Mouse (Mus musculus) midbrain, embryonic 14.5 days (tissue): ENCODE measurements at regions not wholly inside any gene's neighbourhood (a gene's known extent, or its start where the extent isn't known, plus 50 kb on each side); places are given as distances from the start of the nearest gene placed in this dataset.
A peak's percentile ranks its signal among the peaks of the same experiment; 100 is the strongest.

Experiments
- ATAC-seq: fragments of 200-750 bp; cut with Nextera tagmentation; 2 replicates; pipeline ENCODE4 v1.8.0; 2017; ENCODE audit warnings: moderate number of reproducible peaks, moderate library complexity; ENCODE audit not compliant: low FRiP score, low TSS enrichment
- DNase-seq: peaks from one replicate; pipeline ENCODE4 v3.0.0-alpha.2; 2015
- H3K27ac ChIP-seq: fragments of 300-500 bp; sonication (generic); replicated peaks from 2 replicates; pipeline ENCODE4 v1.5.1; 2014; ENCODE audit warnings: mild to moderate bottlenecking, low read depth, low read length, moderate library complexity
- H3K27me3 ChIP-seq: fragments of 300-500 bp; sonication (generic); 2 replicates; pipeline ENCODE4 v1.6.1; 2014; ENCODE audit warnings: low read length, control low read depth, mixed read lengths; ENCODE audit not compliant: control insufficient read depth, insufficient read depth
- H3K36me3 ChIP-seq: fragments of 300-500 bp; sonication (generic); 2 replicates; pipeline ENCODE4 v1.6.1; 2014; ENCODE audit warnings: low read length, control low read depth; ENCODE audit not compliant: control insufficient read depth, insufficient read depth
- H3K4me1 ChIP-seq: fragments of 300-500 bp; sonication (generic); 2 replicates; pipeline ENCODE4 v1.6.1; 2014; ENCODE audit warnings: mild to moderate bottlenecking, antibody characterized with exemption, low read length, control low read depth; ENCODE audit not compliant: control insufficient read depth, insufficient read depth
- H3K4me2 ChIP-seq: fragments of 300-500 bp; sonication (generic); 2 replicates; pipeline ENCODE4 v1.6.1; 2014; ENCODE audit warnings: mild to moderate bottlenecking, low read length, moderate library complexity
- H3K4me3 ChIP-seq: fragments of 300-500 bp; sonication (generic); replicated peaks from 2 replicates; pipeline ENCODE4 v1.5.1; 2014; ENCODE audit warnings: low read depth, low read length
- H3K9ac ChIP-seq: fragments of 300-500 bp; sonication (generic); replicated peaks from 2 replicates; pipeline ENCODE4 v1.6.1; 2014; ENCODE audit warnings: mild to moderate bottlenecking, low read length, moderate library complexity
- H3K9me3 ChIP-seq: fragments of 300-500 bp; sonication (generic); 2 replicates; pipeline ENCODE4 v1.6.1; 2016; ENCODE audit warnings: low read length, control low read depth, mixed read lengths; ENCODE audit not compliant: control insufficient read depth
- WGBS: fragments of 180-500 bp; shearing (Covaris S2); extraction: QIAGEN DNeasy Blood & Tissue Kit; methylation state at CpG from one replicate; pipeline ENCODE4 v1.1.7; 2014; 5-methylcytosine and 5-hydroxymethylcytosine counted together

GRCm38 (mm10) chr10:120589659-120590058 is 113.4 kb upstream of the Hmga2 start:
- no peaks in the 10 kb centered on the region for H3K4me1 ChIP-seq
- H3K36me3 ChIP-seq: no peaks in the 10 kb centered on the region
- DNase-seq (no peak), ATAC-seq (no peak)
- H3K9me3 ChIP-seq: no peaks in the 10 kb centered on the region
- no peak overlapping the region for H3K4me3 ChIP-seq
- no peak overlapping the region for H3K27ac ChIP-seq
- H3K27me3 ChIP-seq: no peaks in the 10 kb centered on the region
- H3K4me2 ChIP-seq: no peak overlapping the region
- H3K9ac ChIP-seq: no peak overlapping the region
- WGBS: 88% methylated on average over 2 of the region's 2 CpGs

GRCm38 (mm10) chr10:120587854-120588633 is 111.8 kb upstream of the Hmga2 start:
- no peak for ATAC-seq
- Histone ChIP-seq H3K4me1 (no peaks in the 10 kb centered on the region), H3K4me3 (no peak overlapping the region), H3K4me2 (no peak overlapping the region), H3K27me3 (no peaks in the 10 kb centered on the region), H3K36me3 (no peaks in the 10 kb centered on the region), H3K27ac (no peak overlapping the region), H3K9me3 (no peaks in the 10 kb centered on the region), H3K9ac (no peak overlapping the region)
- DNase-seq: no peak
- WGBS: 89% methylated on average over 8 of the region's 8 CpGs

DNA sequence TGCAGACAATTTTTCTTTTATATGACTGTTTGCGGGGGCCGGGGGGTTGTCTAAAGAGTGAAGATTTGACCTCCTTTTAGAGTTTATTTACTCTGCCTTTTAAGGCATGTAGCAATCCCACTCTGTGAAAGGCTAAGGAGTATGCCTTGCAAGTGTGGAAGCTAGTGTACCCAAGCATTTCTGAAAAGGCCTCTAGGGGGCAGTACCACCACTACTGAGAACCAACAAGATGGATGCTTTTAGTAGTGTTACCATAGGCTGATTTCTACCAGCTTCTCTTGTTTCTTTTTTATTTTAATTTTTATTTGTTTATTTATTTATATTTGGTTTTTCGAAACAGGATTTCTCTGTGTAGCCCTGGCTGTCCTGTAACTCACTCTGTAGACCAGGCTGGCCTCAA is 110.9 kb upstream of the Hmga2 start:
- ATAC-seq: no peak
- Histone ChIP-seq H3K27ac (no peak overlapping the region), H3K36me3 (no peaks in the 10 kb centered on the region), H3K9ac (no peak overlapping the region), H3K9me3 (no peaks in the 10 kb centered on the region), H3K4me2 (no peak overlapping the region), H3K4me3 (no peak overlapping the region), H3K4me1 (no peaks in the 10 kb centered on the region), H3K27me3 (no peaks in the 10 kb centered on the region)
- WGBS: 87% methylated on average over 3 of the region's 3 CpGs
- DNase-seq: peak; percentile 43

GRCm38 (mm10) chr10:120582497-120582896 is 106.2 kb upstream of the Hmga2 start:
- H3K4me3 ChIP-seq: no peak overlapping the region
- H3K9me3 ChIP-seq: no peaks in the 10 kb centered on the region
- no peak overlapping the region for H3K4me2 ChIP-seq
- DNase-seq (peak; percentile 14), ATAC-seq (no peak)
- H3K9ac ChIP-seq: no peak overlapping the region
- 73% methylated on average over 7 of the region's 7 CpGs for WGBS
- H3K4me1 ChIP-seq: no peaks in the 10 kb centered on the region
- no peaks in the 10 kb centered on the region for H3K36me3 ChIP-seq
- no peak overlapping the region for H3K27ac ChIP-seq
- no peaks in the 10 kb centered on the region for H3K27me3 ChIP-seq

GRCm38 (mm10) chr10:120581547-120581946 is 105.3 kb upstream of the Hmga2 start:
- DNase-seq: peak; percentile 49
- Histone ChIP-seq H3K4me2 (no peak overlapping the region), H3K36me3 (no peaks in the 10 kb centered on the region), H3K27ac (no peak overlapping the region), H3K4me3 (no peak overlapping the region), H3K9ac (no peak overlapping the region), H3K4me1 (no peaks in the 10 kb centered on the region), H3K9me3 (no peaks in the 10 kb centered on the region), H3K27me3 (no peaks in the 10 kb centered on the region)
- WGBS: 53% methylated on average over 6 of the region's 6 CpGs
- ATAC-seq: no peak

DNA sequence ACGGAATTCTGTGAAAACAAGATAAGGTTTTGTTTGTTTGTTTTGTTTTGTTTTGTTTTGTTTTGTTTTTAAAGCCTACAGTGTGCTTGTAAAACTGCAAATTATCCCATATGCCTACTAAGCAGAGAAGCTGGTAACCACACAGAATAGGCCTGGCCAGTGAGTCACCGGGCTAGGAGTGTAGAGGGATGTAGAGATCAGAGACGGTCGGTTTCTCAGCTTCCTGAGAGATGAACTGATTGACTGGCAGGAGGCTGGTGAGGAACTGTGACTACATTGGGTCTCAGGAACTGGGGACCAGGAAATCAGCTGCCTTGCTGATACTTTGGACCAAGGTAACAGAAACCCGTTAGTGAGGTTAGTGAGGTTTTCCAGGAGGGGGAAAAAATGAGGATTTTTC is 100.6 kb upstream of the Hmga2 start:
- H3K9ac ChIP-seq: no peak overlapping the region
- H3K4me3 ChIP-seq: no peak overlapping the region
- no peaks in the 10 kb centered on the region for H3K4me1 ChIP-seq
- DNase-seq: no peak
- no peaks in the 10 kb centered on the region for H3K27me3 ChIP-seq
- no peaks in the 10 kb centered on the region for H3K9me3 ChIP-seq
- ATAC-seq: no peak
- 76% methylated on average over 5 of the region's 5 CpGs for WGBS
- no peak overlapping the region for H3K4me2 ChIP-seq
- no peaks in the 10 kb centered on the region for H3K36me3 ChIP-seq
- no peak overlapping the region for H3K27ac ChIP-seq

DNA sequence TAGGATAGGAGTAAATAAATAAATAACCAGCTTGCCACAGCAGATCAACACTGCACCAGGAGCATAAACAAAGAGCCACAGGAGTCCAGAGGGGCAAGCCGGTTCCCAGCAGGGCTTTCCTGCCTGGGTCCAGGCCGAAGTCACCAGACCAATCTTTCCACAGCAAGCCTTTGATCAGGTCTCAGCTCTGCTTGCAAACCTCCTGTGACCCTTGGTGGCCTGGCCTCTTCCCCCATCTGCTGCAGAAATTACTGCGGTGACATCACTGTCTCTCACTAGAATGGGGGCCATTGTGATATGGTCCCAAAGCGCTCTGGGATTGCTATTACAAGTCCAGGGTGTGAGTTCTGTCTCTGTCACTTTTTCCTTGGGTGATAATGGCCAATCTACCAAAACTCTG is 99.9 kb upstream of the Hmga2 start:
- Histone ChIP-seq H3K4me2 (no peak overlapping the region), H3K9ac (no peak overlapping the region), H3K27me3 (no peaks in the 10 kb centered on the region), H3K9me3 (no peaks in the 10 kb centered on the region), H3K4me3 (no peak overlapping the region), H3K27ac (no peak overlapping the region), H3K4me1 (no peaks in the 10 kb centered on the region), H3K36me3 (no peaks in the 10 kb centered on the region)
- 31% methylated on average over 4 of the region's 4 CpGs for WGBS
- DNase-seq: no peak
- ATAC-seq: no peak

- no peaks in the 10 kb centered on the region for H3K9me3 ChIP-seq
- no peak overlapping the region for H3K27ac ChIP-seq
- no peak overlapping the region for H3K9ac ChIP-seq
- no peak overlapping the region for H3K4me3 ChIP-seq
- H3K36me3 ChIP-seq: no peaks in the 10 kb centered on the region
- no peak overlapping the region for H3K4me2 ChIP-seq
- DNase-seq (no peak), ATAC-seq (no peak)
- H3K27me3 ChIP-seq: no peaks in the 10 kb centered on the region
- WGBS: 35% methylated on average over 6 of the region's 6 CpGs
- H3K4me1 ChIP-seq: no peaks in the 10 kb centered on the region
These were observed 95.1 kb upstream of the Hmga2 start for GRCm38 (mm10) chr10:120571340-120571739.

DNA sequence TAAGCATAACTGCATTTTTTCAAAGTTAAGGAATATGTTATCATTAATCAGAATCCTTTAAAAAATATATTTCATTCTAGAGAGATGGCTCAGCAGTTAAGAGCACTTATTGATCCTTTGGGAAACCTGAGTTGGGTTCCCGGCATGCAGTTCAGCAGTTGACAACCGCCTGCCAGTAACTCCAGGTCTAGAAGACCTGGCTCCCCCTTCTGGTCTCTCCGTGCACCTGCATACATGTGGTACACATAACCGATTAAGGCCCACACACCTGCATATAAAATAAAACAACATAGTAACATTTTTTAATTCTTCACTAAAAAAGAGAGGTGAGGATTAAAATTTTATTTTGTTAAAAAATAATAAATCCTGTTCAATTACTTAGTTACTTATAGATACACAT is 89.7 kb upstream of the Hmga2 start:
- no peak overlapping the region for H3K4me3 ChIP-seq
- ATAC-seq: no peak

More for the DNA sequence above, 89.7 kb upstream of the Hmga2 start:
- Histone ChIP-seq H3K27me3 (no peaks in the 10 kb centered on the region), H3K36me3 (no peaks in the 10 kb centered on the region), H3K9me3 (no peaks in the 10 kb centered on the region), H3K4me2 (no peak overlapping the region), H3K4me1 (0 out of 2 replicates have a peak, but pooled peaks cover 3% of the 10 kb centered on the region), H3K27ac (no peak overlapping the region), H3K9ac (no peak overlapping the region)
- DNase-seq: no peak
- 95% methylated on average over 4 of the region's 4 CpGs for WGBS
